Mouse (Mus musculus) limb, embryonic 13.5 days (tissue): ENCODE results near the gene Olfr551. TPM values are rescaled to one million over a fixed set of nuclear protein-coding genes. Genes with fewer than 3 reads are reported as not detected.
A peak's percentile ranks its signal among the peaks of the same experiment; 100 is the strongest.
"Not testable (repeated sequence)": the region's sequence is repeated elsewhere in the genome, so short reads cannot be mapped to it uniquely, and the experiment has no call there.

Experiments
- ATAC-seq: fragments of 200-750 bp; cut with Nextera tagmentation; 2 replicates; pipeline ENCODE4 v1.8.0; 2017; ENCODE audit warnings: low read depth, moderate number of reproducible peaks, moderate TSS enrichment; ENCODE audit not compliant: low FRiP score
- H3K27ac ChIP-seq: fragments of 300-500 bp; sonication (generic); 2 replicates; pipeline ENCODE4 v1.5.1; 2015; ENCODE audit warnings: inconsistent platforms, mild to moderate bottlenecking, moderate library complexity
- H3K27me3 ChIP-seq: fragments of 300-500 bp; sonication (generic); 2 replicates; pipeline ENCODE4 v1.6.1; 2015; ENCODE audit warnings: mild to moderate bottlenecking, inconsistent platforms
- H3K36me3 ChIP-seq: fragments of 300-500 bp; sonication (generic); 2 replicates; pipeline ENCODE4 v1.6.1; 2015; ENCODE audit warnings: inconsistent platforms, mild to moderate bottlenecking, moderate library complexity
- H3K4me1 ChIP-seq: fragments of 300-500 bp; sonication (generic); 2 replicates; pipeline ENCODE4 v1.6.1; 2015; ENCODE audit warnings: inconsistent platforms
- H3K4me2 ChIP-seq: fragments of 300-500 bp; sonication (generic); replicated peaks from 2 replicates; pipeline ENCODE4 v1.6.1; 2015; ENCODE audit warnings: inconsistent platforms, mild to moderate bottlenecking, moderate library complexity
- H3K4me3 ChIP-seq: fragments of 300-500 bp; sonication (generic); 2 replicates; pipeline ENCODE4 v1.5.1; 2015; ENCODE audit warnings: moderate library complexity, mild to moderate bottlenecking, inconsistent platforms
- H3K9ac ChIP-seq: fragments of 300-500 bp; sonication (generic); 2 replicates; pipeline ENCODE4 v1.6.1; 2015; ENCODE audit warnings: mild to moderate bottlenecking, inconsistent platforms
- H3K9me3 ChIP-seq: fragments of 300-500 bp; sonication (generic); 2 replicates; pipeline ENCODE4 v1.6.1; 2016; ENCODE audit warnings: inconsistent platforms
- WGBS: fragments of 180-500 bp; shearing (Covaris S2); methylation state at CpG from one replicate; pipeline ENCODE4 v1.1.7; 2015; 5-methylcytosine and 5-hydroxymethylcytosine counted together
- polyA plus RNA-seq: library from polyadenylated mRNA; unstranded; fragments of >200 nt; fragmentation: Nextera tagmentation; extraction: Ambion mirVana; gene quantifications from 2 replicates; pipeline ENCODE4 v1.2.1, GENCODE M21; 2015

Olfr551 gene
- polyA plus RNA-seq = not detected in 2 replicates

DNA sequence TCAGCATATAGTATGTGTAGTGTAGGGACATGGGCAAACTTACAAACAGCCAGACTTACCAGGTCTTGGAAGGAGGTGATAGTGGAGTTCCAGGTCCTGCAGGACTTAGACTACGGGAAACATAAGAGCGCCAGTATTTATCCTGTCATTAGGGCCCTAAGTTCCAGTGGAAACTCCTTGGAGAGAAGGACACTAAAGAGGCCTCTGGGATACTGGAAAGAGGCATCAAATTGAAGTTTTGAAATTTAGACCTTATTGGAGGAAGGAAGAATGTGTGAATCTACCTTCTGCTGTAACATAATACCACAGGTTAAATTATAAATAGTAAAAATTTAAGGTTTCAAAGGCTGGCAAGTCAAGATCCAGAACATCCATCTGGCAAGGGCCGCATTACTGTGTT is at the start of gene Olfr551:
Gene Olfr551 (minus strand): TSS at position 101 of the 400 bp plus-strand sequence.
- no peak within 1 kb of the TSS for H3K4me3 ChIP-seq
- H3K27me3 ChIP-seq = no peaks in the 10 kb centered on the region
- H3K4me1 ChIP-seq = no peaks in the 10 kb centered on the region
- no peak within 1 kb of the TSS for H3K27ac ChIP-seq
- 86% methylated on average over 3 of the region's 3 CpGs for WGBS
- no peak for ATAC-seq
- no peaks in the 10 kb centered on the region for H3K36me3 ChIP-seq
- H3K9me3 ChIP-seq = no peaks in the 10 kb centered on the region
- H3K4me2 ChIP-seq = no peak within 1 kb of the TSS
- H3K9ac ChIP-seq = no peak within 1 kb of the TSS

DNA sequence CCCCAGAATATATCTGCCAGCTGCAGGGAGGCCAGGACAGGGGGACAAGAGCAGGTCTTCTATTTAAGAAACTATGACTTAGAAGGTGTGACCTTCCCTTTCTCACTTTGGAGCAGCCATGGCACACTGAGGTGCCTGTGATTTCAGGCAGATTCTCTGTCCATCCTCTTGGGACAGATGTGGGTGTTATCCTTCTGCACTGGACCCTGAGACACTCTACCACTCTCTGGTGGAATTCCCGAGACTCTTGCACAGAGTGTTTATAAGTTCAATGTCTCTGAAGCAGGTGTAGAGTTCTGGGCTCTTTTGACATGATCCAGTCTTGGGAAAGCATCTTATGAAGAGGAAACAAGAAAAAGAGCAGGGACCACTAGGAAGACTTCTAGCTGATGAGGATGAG is 46.4 kb upstream of the Olfr551 start, which contains the start of gene Olfr554:
Gene Olfr554 (plus strand): TSS at position 301 of the 400 bp plus-strand sequence.
- WGBS = 72% methylated on average over 1 of the region's 1 CpGs
- Histone ChIP-seq H3K27ac (no peak within 1 kb of the TSS), H3K9me3 (no peaks in the 10 kb centered on the region), H3K27me3 (no peaks in the 10 kb centered on the region), H3K9ac (no peak within 1 kb of the TSS), H3K4me3 (no peak within 1 kb of the TSS), H3K4me2 (no peak within 1 kb of the TSS), H3K36me3 (no peaks in the 10 kb centered on the region), H3K4me1 (no peaks in the 10 kb centered on the region)
- ATAC-seq = no peak

DNA sequence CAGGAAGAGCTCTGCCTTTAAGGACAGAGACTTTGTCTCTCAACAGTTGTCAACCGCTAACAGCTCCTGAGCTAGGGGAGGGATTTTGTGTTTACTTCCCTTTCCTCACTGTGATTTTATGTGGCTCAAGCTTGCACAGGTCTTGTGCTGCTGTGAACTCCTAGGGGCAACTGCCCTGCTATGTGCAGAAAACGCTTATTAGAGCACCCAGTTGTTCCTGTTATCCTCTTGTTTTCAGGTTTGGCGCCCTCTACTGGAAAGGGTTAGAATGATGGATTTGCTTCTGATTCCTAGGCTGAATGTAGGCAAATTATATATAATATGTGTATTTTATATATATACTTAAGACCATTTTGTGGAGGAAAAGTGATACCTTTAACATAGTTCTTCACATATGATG is 45.0 kb upstream of the Olfr551 start:
- no peak overlapping the region for H3K4me2 ChIP-seq
- no peaks in the 10 kb centered on the region for H3K27me3 ChIP-seq
- no peak overlapping the region for H3K9ac ChIP-seq
- WGBS = 32% methylated on average over 3 of the region's 3 CpGs
- H3K36me3 ChIP-seq = no peaks in the 10 kb centered on the region
- no peaks in the 10 kb centered on the region for H3K9me3 ChIP-seq
- no peak overlapping the region for H3K4me3 ChIP-seq
- ATAC-seq = no peak
- H3K27ac ChIP-seq = no peak overlapping the region
- no peaks in the 10 kb centered on the region for H3K4me1 ChIP-seq

DNA sequence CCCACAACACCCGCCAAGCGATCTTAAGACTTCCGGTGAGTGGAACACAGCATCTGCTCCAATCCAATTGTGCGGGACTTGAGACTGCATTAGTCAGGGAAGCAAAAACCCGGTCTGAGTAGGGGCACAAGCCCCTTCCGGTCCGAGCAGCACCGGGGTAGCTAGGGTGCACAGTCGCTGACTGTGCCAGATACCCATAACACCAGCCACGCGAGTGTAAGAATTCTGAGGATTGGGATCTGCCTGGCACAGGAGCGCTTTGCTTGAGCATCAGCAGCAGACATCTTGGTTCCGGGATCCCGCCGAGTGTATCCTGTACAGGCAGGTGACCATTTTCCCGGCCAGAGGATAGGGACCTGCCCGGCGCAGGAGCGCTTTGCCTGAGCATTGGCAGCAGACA is 28.7 kb upstream of the Olfr551 start:
- not testable (repeated sequence) for H3K4me1 ChIP-seq, H3K9me3 ChIP-seq, H3K27ac ChIP-seq, H3K4me3 ChIP-seq, H3K36me3 ChIP-seq, H3K27me3 ChIP-seq, H3K9ac ChIP-seq, ATAC-seq, H3K4me2 ChIP-seq
- 86% methylated on average over 19 of the region's 19 CpGs for WGBS

DNA sequence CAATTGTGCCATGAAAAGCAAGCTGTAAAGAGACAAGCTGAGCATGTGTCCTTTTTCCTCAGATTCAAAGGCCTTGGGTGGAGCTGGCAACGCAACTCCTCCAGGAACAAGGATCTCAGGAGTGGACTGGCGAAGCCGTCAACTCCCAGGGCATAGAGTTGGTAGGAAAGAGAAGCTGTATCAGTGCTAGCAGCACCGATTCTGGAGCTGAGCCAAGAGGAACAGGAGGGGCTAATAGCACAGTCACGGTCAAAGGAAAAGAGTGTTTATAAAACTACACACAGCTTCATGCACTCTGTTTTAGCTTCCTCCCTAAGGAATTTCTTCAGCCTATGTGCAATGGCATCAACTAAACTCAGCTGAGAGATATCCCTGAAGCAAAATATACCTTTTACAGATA is 27.9 kb upstream of the Olfr551 start:
- Histone ChIP-seq H3K4me1 (no peaks in the 10 kb centered on the region), H3K36me3 (no peaks in the 10 kb centered on the region), H3K9ac (no peak overlapping the region), H3K4me2 (no peak overlapping the region), H3K27ac (no peak overlapping the region), H3K27me3 (no peaks in the 10 kb centered on the region), H3K4me3 (no peak overlapping the region), H3K9me3 (no peaks in the 10 kb centered on the region)
- ATAC-seq = no peak
- WGBS = 64% methylated on average over 5 of the region's 5 CpGs

DNA sequence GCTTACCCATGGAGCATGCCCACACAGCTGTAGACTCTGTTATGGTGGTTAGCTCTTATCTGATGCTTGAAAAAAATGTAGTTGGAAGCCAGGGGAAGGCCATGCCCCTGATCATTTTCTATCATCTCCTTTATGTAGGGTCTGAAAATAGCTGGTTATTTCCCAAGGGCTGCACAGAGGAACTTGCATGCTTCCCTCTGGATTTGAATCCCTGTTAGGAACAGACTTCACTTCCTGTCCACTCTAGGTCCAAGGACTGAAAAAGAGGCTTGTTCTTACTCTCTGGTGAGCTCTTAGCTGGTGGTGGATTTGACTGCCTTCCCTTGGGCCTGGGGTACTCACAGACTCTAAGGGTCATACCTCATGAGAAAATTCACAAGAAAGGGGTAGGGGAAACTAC is 26.4 kb upstream of the Olfr551 start, which contains the start of gene Olfr553:
Gene Olfr553 (minus strand): TSS at position 101 of the 400 bp plus-strand sequence.
- no peak for ATAC-seq
- H3K4me2 ChIP-seq = no peak within 1 kb of the TSS
- no peak within 1 kb of the TSS for H3K4me3 ChIP-seq
- H3K4me1 ChIP-seq = no peaks in the 10 kb centered on the region
- no peak within 1 kb of the TSS for H3K9ac ChIP-seq
- H3K27ac ChIP-seq = no peak within 1 kb of the TSS
- no peaks in the 10 kb centered on the region for H3K9me3 ChIP-seq
- H3K27me3 ChIP-seq = no peaks in the 10 kb centered on the region
- H3K36me3 ChIP-seq = no peaks in the 10 kb centered on the region

DNA sequence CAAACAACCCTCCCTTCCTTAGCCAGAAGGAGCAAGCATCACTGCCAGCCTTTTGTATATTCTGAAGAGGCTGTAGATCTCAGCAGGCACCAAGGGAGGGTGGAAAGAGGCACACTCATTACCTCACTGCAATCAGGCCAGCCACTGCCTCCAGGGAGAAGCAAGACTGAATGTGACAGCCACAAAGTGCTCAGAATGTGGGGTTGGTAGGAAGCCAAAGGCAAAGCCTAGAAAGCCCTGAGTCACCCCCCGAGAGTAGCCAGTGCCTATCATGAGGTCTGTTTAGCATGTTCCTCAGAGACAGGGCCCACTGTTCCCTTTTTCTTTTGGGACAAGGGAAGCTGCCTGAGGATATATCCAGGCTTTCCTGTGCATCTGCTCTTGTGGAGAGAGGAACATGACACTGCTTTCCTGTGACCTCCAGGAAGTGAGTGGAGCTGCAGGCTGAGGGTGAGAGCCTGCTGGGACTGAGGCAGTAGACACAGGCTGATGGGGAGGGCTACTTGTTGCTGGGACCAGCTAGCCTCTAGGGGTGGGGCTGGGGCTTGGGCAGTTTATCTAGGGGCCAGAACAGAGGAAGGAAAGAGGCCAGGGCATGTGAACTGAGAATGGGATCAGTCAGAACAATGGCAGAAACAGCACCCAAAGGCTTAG is 5.8 kb upstream of the Olfr551 start, which contains the start of gene Olfr552:
Gene Olfr552 (plus strand): TSS at position 393 of the 654 bp plus-strand sequence.
- Histone ChIP-seq H3K4me3 (no peak within 1 kb of the TSS), H3K9me3 (no peaks in the 10 kb centered on the region), H3K36me3 (no peaks in the 10 kb centered on the region), H3K4me1 (no peaks in the 10 kb centered on the region), H3K27ac (no peak within 1 kb of the TSS), H3K27me3 (no peaks in the 10 kb centered on the region), H3K4me2 (no peak within 1 kb of the TSS), H3K9ac (no peak within 1 kb of the TSS)
- 77% methylated on average over 1 of the region's 1 CpGs for WGBS
- no peak for ATAC-seq

DNA sequence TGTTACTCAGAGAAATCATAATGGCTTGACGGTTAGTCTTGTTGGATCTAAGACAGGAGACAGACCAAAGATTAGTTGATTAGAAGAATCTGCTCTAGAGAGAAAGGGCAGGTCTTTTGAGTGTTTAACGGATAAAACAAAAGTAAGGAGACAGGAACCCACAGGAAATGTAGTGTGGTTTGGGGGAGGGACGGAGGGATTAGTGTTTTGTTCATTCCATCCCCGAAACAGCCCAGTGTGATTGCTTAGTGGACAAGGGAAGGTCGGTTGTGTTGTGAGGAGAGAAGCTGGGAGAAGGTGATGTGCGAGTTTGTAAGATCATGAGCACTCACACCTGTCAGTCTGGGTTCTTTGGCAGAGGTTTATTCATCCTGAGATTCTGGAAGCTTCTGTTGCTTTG is 15.7 kb downstream of the Olfr551 start:
- H3K9ac ChIP-seq = no peak overlapping the region
- 69% methylated on average over 6 of the region's 6 CpGs for WGBS
- H3K9me3 ChIP-seq = no peaks in the 10 kb centered on the region
- H3K4me2 ChIP-seq = no peak overlapping the region
- no peaks in the 10 kb centered on the region for H3K4me1 ChIP-seq
- no peak for ATAC-seq
- H3K4me3 ChIP-seq = no peak overlapping the region
- no peak overlapping the region for H3K27ac ChIP-seq
- H3K27me3 ChIP-seq = no peaks in the 10 kb centered on the region
- no peaks in the 10 kb centered on the region for H3K36me3 ChIP-seq

DNA sequence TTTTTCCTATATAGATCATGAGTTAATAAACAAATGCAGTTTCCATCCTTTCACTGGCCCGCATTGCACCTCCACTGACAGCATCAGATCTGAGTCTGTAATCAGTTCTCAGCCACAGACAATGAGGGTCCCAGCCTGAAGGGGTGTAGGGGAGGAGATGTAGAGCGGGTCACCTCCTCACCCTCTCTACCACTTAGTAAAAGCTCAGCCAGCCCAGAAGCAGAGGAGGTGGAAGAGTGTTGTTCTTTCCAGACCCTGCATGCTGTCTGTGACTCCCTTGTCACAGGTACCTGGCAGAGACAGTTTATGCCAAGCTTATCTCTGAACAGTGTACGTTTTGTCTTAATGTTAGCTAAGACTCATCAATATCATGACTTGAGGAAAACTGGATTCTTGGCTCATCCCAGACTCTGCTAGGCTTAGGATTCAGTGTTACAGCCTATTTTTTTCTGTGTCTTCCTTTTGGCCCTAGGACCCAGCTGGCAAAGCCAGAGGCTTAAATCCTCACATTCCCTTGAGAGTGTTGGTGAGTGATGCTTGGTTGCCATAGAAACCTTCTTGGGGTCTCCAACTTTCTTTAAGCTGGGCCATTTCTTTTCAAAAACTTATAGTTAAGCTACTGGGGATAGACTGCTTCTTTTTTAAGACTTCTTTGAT is 18.4 kb downstream of the Olfr551 start:
- Histone ChIP-seq H3K27ac (no peak overlapping the region), H3K27me3 (no peaks in the 10 kb centered on the region), H3K4me2 (no peak overlapping the region), H3K9ac (no peak overlapping the region), H3K9me3 (no peaks in the 10 kb centered on the region), H3K36me3 (no peaks in the 10 kb centered on the region), H3K4me1 (no peaks in the 10 kb centered on the region), H3K4me3 (no peak overlapping the region)
- no peak for ATAC-seq
- 82% methylated on average over 3 of the region's 3 CpGs for WGBS

DNA sequence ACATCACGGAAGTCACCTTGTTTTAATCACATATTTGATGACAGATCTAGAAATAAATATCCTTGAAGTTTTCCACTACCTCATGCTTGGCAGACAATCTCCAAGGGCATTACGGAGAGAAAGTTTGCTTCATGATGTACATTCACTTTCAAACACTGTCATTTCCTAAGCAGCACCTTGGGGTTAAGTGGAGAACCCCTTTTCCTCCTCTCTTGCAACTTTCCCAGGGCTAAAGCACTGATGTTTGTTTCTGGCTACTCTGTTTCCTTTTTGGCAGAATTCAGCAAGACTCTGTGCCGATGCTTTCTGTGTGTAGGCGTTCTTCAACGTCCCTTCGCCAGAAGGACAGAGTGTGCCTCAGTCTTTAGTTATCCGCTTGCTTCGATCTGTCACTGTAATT is 20.5 kb downstream of the Olfr551 start, which contains the start of gene Olfr550:
Gene Olfr550 (plus strand): TSS at position 301 of the 400 bp plus-strand sequence.
- no peak for ATAC-seq
- H3K4me2 ChIP-seq = no peak within 1 kb of the TSS
- H3K9ac ChIP-seq = no peak within 1 kb of the TSS
- H3K4me3 ChIP-seq = no peak within 1 kb of the TSS
- no peaks in the 10 kb centered on the region for H3K4me1 ChIP-seq
- no peaks in the 10 kb centered on the region for H3K9me3 ChIP-seq
- H3K27me3 ChIP-seq = no peaks in the 10 kb centered on the region
- H3K36me3 ChIP-seq = no peaks in the 10 kb centered on the region
- no peak within 1 kb of the TSS for H3K27ac ChIP-seq
- WGBS = 91% methylated on average over 8 of the region's 8 CpGs

DNA sequence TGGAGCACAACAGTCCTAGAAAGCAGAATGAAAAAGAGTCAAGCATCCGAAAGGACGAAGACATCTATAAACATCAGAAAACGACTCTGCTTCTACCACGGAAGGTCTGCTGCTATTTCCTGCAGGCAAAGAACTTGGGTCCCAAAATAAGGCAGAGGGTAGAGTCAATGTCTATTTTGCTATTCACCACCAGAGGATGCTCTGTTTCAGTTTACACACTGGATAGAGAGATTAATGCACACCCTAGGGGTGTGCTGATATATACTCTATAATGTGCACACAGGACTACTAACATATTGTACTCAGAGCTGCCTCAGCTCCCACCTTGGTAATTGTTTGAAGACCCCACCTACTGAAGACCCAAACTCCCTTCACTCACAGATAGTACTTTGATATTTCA is 25.5 kb downstream of the Olfr551 start:
- no peak for ATAC-seq
- no peaks in the 10 kb centered on the region for H3K27me3 ChIP-seq
- H3K9ac ChIP-seq = no peak overlapping the region
- H3K4me3 ChIP-seq = no peak overlapping the region
- WGBS = 87% methylated on average over 4 of the region's 4 CpGs
- no peak overlapping the region for H3K27ac ChIP-seq
- H3K9me3 ChIP-seq = no peaks in the 10 kb centered on the region
- H3K4me2 ChIP-seq = no peak overlapping the region
- H3K36me3 ChIP-seq = no peaks in the 10 kb centered on the region
- H3K4me1 ChIP-seq = peaks cover 8% of the 10 kb centered on the region; the same call in 1 of the 2 replicates

DNA sequence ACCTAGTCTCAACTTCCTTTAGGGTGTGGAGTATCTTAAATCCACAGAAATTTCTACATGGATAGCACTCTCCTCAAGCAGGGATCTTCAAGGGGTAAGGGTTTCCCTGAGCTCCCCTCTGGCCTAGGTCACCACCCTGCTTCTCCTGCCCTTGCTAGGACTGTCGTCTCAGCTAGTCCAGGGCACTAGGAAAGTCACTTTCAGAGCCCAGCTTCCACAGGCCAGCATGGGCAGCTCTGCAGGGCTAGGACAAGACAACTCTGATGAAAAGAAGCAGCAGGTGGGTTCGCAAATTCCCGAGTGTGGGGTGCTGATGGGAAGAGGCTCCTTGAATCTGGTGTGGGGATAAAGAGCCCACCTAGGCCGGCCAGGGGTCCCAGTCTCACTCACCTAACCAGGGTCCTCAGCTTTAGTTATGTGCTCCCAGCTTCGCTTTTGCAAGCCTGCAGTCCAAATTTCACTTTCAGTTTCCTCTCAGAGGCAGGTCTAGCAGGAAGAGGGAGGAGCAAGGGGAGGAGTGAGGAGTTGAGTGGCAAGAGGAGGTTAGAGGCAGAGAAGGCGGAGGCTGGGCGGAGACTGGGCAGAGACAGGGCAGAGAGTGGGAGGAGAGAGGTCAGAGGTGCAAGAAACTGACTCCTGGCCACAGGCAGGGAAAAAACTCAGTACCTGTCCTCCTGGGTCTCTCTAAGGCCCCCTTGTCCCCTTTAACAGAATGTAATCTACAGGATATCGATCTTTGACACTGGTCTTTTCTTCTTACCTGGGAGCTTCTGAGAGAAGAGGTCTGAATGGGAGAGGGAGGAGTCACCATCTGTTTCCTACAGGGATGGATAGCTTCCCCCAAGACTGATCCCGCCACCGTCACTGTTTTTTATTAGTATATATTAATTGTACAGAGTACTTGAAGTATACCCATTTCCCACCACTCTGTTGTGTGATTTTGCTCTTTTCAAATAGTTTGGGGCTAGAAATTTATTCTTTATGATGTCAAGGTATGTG is 26.4 kb downstream of the Olfr551 start, which contains the start of gene Trim21:
Gene Trim21 (minus strand): TSS at position 488 of the 999 bp plus-strand sequence.
- no peaks in the 10 kb centered on the region for H3K9me3 ChIP-seq
- WGBS = 19% methylated on average over 10 of the region's 10 CpGs

More for the DNA sequence above, 26.4 kb downstream of the Olfr551 start, which contains the start of gene Trim21:
- no peaks in the 10 kb centered on the region for H3K27me3 ChIP-seq
- H3K9ac ChIP-seq = peak within 1 kb of the TSS; percentile 63
- H3K4me2 ChIP-seq = peak within 1 kb of the TSS; percentile 70
- no peak within 1 kb of the TSS for H3K27ac ChIP-seq
- H3K4me1 ChIP-seq = peaks cover 8% of the 10 kb centered on the region; the same call in 1 of the 2 replicates
- peak; percentile 92 for ATAC-seq
- H3K4me3 ChIP-seq = peak within 1 kb of the TSS; percentile 50
- H3K36me3 ChIP-seq = no peaks in the 10 kb centered on the region
